Mouse (Mus musculus): ENCODE data around the gene Wnt11.

The Wnt11 gene

DNA sequence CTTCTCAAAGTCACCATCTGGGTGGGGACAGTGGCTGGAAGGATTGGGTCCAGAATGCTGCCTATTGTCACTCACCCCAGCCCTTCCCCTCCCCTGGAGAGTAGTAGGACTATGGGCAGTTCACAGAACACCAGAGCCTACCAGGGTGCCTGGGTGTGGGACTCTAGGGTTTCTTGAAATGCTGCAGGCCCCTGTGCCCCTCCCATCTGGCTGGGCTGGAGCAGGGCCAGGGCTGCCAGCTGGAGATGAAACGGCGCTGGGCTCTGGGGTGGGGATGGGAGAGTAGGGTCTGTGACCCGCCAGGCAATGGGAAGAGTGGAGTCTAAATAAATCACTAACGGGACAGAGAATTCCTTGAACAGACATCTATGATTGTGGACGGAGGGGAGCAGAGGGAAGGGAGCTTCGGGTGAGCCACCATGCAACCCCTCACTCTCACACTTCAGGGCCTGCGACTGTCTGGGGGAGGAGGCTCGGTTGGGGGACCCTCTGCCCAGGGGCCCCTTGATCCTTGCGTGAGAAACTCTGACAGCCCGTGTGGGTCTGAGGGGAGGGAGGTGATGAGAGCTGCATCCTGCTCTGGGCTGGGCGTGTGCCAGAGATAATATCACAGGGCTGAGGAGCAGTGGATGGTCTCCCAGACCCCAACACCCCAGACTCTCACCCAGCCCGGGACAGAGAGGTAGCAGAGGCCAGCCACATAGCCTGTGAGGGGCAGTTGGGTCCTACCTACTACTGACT, 32.3 kb downstream of the Wnt11 start:
- WGBS, result 49% methylated on average over 12 of the region's 12 CpGs

DNA sequence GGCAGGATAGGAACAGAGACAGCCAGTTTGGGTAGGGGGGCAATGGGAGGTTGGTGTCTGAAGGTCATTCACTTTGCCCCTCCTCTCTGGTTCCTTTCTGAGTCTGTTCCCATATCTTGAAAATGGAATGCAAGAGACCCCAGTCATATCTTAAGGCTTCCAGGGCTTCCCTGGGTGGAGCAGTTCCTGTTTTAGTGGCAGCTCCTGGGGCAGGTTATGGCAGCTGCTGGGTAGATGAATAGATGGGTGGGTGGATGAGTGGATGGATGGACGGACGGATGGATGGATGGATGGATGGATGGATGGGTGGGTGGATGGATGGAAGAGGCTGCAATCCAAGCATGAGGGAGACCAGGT, 32.9 kb downstream of the Wnt11 start:
- 89% methylated on average over 2 of the region's 2 CpGs for WGBS

DNA sequence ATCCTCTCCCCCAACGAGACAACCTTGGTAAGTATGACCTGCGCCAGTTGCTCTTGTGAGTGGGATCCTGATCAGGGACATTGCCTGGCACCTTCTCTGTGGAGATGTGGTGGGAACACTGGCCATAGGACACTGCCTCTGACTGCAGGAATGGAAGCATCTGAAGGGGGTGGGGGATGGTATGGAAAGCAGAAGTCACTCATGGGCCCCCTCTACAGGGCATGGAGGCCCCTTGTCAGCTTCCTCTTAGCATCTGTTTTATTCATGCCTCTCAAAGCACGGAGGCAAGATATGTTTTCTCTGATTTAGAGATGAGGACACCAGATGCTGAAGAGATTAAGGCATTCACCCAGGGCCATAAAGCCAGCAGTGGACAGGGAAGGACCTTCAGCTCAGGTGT, 34.2 kb downstream of the Wnt11 start:
- 78% methylated on average over 3 of the region's 3 CpGs for WGBS

DNA sequence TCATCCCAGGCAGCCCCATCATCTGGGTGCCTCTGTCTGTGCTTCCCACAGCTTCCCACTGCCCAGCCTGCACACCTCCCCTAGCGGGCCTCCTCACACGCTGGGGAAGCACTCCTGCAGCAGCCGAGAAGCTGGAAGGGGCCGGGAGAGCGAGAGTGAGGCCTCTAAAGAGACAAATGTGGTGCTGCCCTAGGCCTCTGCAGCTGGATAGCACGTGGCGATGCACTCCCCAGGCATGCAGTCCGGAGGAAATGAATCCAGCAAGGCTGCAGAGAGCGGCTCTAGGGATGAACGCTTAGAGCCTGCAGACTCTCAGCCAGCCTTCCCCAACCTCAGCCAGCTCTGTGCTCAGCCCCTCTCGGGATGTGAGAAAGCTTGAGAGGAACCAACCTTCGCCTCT, 35.9 kb downstream of the Wnt11 start:
- 65% methylated on average over 12 of the region's 12 CpGs for WGBS

DNA sequence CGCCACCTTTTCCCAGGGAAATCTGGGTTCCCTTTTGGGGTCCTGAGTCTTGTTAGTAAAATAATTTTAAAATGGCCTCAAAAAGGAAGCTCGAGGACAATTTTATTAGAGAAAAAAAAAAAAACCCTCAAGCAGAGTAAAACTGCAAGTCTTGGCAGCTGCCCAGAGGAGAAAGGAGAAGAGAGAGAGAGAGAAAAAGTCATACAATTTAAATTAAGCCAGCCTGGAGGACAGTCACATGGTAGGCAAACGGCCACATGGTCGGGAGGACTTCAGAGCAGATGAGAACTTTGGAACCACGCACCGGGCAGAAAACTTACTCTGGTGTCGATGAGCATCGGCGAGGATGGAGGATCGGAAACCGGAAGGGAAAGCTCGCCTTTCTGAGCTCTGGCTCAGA, 37.0 kb downstream of the Wnt11 start:
- 49% methylated on average over 12 of the region's 12 CpGs for WGBS

DNA sequence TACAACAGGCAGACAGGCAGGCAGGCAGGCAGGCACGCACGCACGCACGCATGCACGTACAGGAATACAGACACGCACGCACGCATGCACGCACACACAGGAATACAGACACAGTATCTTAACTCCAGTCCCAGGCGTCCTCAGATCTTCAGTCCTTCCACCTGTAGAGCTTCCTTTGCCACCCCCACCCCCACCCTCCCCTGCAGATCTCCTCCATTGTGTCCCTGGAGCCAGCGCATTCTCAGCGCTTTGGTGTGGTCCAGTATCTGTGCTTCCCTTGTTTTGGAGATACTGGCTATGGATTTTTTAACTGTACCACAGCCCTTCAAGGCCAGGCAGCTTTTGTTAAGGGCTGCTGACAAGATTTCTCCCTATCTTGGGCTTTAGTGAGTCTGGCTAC, 38.4 kb downstream of the Wnt11 start:
- 93% methylated on average over 12 of the region's 12 CpGs for WGBS

DNA sequence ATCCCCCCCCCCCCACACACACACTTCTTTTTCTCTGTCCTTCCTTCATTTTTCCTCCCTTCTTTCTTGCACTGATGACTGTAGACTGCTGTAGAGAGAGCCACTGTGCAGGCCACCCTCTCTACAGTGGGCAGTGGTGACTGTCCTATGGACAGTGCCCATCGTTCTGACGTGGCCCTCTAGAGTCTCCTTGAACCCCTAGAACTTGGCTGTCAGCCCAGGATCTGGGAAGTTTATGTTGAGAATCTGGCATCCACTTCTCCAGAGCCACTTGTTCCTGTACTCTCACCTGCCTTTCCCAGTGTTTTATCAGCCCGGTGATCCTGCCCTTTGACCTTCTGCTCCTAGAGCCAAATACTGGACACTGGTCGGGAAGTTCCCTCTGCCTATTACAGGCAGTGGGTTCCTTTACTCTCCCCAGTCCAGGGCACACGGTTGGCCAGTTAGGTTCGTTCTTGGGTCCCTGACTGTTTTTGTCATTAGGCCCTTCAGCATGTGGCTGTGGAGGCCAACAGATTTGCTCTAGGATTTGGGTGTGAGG, 39.6 kb downstream of the Wnt11 start:
- WGBS, result 70% methylated on average over 6 of the region's 6 CpGs

DNA sequence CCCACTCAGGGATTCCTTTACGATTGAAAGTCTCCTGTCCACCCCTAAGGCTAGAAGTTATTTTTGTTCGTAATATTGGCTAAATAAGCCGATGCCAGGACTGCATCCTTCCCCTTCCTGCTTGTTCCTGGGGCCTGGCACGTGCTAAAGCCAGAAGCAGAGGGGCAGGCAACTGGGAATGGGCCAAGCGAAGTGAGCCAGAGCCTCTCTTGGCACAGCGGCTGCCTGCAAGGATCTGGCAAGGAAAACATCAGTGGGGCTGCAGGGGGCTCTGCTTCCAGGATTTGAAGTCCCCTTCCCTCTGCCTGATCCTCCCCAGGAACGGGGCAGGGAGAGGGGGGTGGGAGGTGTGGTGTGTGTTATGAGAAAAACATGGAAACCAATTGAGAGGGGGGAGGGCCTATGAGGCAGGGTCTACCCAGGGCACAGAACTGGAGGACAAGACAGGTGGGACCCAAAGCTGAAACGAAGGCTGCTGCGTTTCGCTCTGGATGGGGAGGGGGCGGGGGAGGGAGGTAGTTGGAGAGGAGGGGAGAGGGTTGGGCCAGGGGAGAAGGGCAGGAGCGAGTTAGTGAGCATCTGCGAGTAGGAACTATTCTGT, 40.6 kb downstream of the Wnt11 start:
- 37% methylated on average over 13 of the region's 13 CpGs for WGBS

DNA sequence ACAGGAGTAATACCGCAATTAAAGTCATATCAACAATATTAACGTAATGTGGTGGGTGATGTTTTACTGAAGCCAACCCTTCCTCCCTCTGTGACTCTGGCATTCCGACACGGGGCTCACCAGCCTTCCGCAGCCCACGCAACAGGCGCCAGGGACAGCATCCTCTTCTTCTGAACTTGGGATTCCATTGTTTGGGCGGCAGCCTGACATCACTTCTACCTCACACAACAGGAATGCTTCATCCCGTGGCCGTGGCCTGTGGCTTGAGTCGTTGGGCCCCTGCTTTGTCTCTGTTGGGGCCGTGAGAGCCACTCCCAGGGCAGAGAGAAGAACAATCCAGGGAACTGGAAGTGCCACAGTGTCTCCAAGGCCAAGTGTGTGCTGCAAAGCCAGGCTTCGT, 41.2 kb downstream of the Wnt11 start:
- whole genome bisulfite sequencing, result 39% methylated on average over 13 of the region's 13 CpGs

DNA sequence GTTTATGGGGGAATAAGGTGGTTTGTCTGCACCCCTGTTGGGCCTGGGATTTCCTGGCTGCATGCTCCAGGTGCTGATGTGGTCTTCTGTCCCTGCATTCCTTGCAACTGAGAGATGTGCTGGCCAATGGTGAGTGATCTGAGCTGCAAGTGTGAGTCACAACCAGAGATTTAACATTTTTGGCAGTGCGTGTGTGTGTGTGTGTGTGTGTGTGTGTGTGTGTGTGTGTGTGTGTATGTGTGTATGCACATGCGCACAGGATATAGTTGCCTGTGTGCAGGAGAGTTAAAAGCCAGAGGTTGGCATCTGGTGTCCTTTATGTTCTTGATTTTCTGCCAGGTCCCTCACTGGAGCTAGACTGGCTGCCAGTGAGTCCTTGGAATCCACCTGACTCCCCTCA, 44.3 kb downstream of the Wnt11 start:
- 63% methylated on average over 2 of the region's 2 CpGs for WGBS

DNA sequence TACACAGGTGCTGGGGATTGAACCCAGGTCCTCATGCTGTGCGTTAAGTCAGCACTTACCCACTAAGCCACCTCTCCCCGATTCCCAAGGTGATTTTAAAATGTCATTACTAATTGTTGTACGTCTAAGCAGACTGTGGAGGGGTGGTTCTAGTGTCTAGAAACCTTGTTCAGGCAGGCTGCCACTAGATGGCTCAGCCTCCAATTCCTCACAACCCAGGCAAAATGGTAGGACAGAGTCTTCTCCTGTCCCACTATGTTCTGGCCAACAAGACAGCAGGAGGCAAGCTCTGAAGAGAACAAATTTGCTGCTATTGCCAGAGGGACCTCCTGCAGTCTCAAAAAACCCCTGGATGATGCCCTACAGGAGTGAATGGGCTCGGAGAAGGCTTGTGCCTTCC, 47.0 kb downstream of the Wnt11 start:
- WGBS, result 69% methylated on average over 4 of the region's 4 CpGs

DNA sequence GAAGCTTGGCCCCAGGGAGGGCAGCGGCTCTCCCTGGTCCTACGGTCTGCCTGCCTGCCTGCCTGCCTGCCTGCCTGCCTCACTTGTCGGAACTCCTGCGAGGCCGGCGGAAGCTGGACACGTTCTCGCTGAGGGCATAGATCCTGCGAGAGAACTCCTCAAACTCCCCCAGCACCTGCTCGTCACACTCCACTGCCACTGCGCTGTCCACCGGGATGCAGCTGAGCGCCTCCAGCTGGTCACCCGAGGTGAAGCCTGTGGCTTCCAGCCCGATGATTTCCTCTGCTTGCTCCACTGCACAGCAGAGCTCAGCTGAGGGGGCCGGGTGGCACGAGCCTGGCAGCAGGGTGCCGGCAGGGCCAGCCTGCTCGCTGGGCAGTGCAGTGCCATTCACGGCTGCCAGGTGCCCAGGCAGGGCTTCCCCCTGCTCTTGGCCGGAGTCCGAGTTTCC, 52.9 kb downstream of the Wnt11 start:
- WGBS, result 70% methylated on average over 22 of the region's 22 CpGs

DNA sequence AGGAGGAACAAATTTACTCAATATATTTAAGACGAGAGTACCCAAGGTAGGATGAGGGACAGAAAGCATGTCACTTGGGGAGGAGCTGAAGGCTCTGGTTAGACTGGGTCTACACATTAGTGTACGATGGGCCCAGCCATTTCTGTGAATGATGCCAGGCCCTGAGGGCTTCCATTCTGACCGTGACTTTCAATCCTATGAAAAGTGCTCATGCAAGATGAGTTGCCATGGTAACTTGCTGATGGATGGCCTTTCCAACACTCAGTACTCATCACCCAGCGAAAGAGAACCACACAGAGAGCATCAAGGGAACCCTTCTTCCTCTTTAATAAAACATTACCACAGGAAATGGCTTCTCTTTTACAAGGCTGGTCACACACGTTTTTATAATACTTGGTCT, 53.9 kb downstream of the Wnt11 start:
- WGBS, result 82% methylated on average over 5 of the region's 5 CpGs

DNA sequence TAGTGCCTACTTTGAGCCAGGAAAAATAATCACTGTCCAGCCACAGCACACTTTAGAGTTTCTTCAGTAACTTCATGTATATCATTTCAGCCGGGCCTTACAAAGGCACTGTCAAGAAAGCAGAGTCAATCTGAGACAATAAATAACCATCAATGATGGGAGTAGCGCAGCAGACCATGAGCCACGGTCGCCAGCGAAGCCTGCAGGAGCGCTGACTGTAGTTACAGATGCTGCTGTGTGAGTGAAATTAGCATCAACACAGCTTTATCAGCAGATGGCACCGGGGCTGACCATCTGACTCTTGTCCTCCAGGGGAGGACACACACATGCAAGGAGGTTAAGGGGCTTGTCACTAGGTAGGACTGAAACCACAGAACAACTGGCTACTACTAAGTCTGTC, 54.3 kb downstream of the Wnt11 start:
- 72% methylated on average over 7 of the region's 7 CpGs for WGBS

DNA sequence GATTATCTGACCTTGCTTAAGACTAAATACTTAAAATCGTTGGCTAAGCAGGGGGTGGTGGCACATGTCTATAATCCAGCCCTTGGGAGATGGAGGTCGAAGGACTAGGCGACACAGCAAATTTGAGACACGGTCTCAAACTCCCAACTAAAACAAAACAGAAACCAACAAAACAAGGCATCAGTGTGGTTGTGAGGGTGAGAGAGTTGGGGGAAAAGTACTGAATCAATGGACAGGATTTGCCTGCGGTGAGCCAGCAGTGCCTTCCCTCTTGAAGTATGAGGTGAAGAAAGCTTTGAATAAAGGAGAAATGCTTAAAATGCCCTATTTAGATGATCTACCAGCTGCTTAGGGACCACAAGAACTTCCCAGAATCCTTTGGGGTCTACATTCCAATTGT, 58.2 kb downstream of the Wnt11 start:
- 86% methylated on average over 5 of the region's 5 CpGs for WGBS

DNA sequence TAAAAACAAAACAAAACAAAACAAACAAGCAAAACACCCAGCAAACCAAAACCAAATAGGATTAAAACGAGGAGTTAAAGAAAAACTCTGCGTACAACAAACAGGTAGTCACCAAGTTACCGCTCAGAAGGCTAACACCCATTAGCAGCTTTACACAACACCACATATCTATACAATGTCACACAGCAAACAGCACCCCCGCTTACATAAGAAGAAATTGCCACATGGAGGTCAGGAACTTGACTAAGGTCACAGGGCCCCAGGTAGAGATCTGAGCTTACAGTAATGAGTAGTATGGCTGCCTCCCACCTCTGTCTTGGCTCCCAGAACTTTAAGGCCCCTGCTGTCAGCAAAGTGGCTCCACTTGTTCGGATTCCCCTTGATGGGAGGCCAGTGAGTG, 59.4 kb downstream of the Wnt11 start:
- 96% methylated on average over 5 of the region's 5 CpGs for WGBS

DNA sequence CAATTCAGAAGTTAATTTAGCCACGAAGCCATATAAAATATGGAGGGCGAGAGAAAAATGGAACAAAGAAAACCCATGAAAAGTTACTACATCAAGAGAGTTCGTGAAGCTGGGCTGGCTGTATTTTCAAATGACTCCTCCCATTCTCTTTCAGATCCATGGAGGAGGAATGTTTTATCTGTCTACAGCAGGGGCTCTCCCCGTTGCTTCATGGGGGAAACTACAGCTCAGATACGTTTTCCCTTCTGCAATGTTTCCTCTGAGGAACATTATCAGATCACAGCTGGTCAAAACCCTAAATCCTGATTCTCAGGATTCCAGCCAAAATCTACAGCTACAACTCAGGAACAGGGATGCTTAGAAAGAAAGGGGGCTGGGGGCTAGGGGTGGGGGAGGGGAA, 59.9 kb downstream of the Wnt11 start:
- 51% methylated on average over 5 of the region's 5 CpGs for WGBS

DNA sequence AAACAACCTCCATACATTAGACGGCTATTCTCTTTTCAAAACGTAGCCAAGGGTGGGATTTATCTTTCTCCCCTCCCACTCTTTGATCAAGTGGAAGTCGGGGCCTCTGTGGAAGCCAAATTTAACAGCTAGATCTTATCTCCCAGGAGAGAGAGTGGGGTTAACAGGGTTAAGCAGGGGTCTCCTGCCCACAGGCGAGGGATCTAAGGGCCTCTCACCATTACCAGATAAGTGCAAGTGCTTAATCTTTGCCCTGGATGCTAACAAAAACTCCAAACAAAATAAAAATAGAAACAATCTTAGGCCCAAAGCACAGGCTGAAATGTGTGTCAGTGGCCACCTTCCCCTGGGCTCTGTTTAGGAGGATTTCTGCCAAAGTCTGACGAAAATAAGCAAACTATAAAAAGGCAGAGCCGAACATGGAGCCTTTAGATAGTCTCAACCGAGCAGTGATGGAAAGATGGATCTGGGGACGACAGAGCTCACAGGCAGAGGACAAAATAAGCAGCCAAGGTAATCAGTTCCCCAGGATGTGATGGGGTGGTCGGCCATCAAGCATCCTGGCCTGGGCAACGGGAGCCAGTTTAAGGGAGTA, 60.7 kb downstream of the Wnt11 start:
- 40% methylated on average over 10 of the region's 10 CpGs for WGBS

DNA sequence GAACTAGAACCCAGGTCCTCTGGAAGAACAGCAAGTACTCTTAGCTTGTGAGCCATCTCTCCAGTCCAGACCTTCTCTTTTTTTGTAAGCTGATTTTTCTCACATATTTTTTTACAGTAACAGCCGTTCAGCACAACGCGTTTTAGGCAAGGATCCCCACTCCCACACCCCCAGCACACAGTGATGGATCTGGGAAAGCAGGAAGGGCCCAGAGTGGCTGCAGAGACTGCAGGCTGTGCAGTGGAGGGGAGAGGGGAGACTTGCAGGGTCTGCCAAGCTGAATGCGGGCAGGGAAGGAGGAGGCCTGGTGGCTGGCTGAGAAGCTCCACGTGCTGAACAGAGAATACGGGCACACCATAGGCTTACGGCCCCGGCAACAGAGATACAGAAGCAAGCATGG, 62.4 kb downstream of the Wnt11 start:
- WGBS, result 59% methylated on average over 8 of the region's 8 CpGs

DNA sequence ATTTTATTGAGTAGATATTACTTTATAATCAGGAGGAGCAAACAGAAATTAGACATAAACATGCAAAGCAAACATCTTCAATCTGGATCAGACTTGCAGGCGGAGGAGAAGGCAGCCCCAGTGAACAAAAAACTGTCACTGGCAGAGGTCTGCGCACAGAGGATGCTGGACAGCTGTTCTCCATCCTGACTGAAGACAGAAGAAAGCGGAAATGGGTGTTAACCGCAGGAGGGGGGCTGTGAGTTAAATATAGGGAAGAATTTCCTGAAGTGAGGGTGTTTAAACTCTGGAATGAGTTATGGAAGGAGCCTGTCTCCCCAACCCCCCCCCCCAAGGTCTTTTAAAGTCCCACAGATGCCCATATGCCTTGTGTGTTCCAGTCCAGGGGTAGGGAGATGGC, 64.9 kb downstream of the Wnt11 start:
- WGBS, result 63% methylated on average over 4 of the region's 4 CpGs

DNA sequence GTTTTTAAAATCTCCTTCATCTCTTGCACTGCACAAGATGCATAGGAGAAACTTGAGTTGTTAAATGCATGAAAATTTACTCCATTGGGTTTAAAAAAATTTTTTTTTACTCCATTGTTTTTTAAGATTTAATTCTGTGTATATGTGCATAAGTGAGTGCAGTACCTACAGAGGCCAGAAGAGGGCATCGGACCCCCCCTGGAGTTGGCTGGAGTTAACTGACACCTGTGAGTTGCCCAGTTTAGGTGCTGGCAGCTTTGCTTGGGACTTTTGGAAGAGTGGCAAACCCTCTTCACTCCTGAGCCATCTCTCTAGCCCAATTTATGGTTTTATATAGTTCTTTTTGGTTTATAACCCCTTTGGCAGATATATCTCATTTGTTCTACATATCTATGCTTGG, 66.2 kb downstream of the Wnt11 start:
- WGBS, result 100% methylated on average over 1 of the region's 1 CpGs

DNA sequence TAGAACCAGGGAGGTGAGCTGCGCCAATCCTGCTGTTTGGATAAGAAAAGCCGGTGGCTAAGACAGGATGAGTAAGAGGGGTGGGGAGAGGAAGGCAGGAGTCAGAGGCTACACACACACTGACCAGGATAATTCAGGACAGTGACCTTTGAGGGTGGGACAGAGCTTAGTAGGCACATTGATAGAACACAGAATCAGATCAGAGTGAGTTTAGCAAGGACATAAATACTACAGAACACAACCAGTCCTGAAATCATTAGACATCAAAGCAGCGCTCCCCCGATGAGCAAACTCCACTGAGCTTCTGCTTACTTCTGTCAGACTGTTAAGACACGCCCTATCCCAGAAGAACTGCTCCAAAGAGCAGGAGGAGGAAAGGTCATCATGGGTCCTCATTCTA, 69.0 kb downstream of the Wnt11 start:
- WGBS, result 80% methylated on average over 5 of the region's 5 CpGs
